Mouse (Mus musculus) heart, adult 2 months (tissue): ENCODE results near the gene Cnot10. TPM values are rescaled to one million over a fixed set of nuclear protein-coding genes. Genes with fewer than 3 reads are reported as not detected.
"Not testable (repeated sequence)": the region's sequence is repeated elsewhere in the genome, so short reads cannot be mapped to it uniquely, and the experiment has no call there.

Experiments used
- DNase-seq, 2 experiments: peaks; one replicate each; pipeline ENCODE4 v3.0.0; 2021
- H3K27ac ChIP-seq: fragments of 200-600 bp; 2 replicates; pipeline ENCODE4 v1.8.1; 2022
- H3K27me3 ChIP-seq: fragments of 200-500 bp; 2 replicates; pipeline ENCODE4 v1.6.1; 2012; ENCODE audit warnings: mild to moderate bottlenecking, low read length, inconsistent platforms, mixed read lengths; ENCODE audit not compliant: control insufficient read depth, insufficient read depth
- H3K36me3 ChIP-seq: fragments of 200-500 bp; 2 replicates; pipeline ENCODE4 v1.6.1; 2012; ENCODE audit warnings: low read length, inconsistent platforms; ENCODE audit not compliant: control insufficient read depth, insufficient read depth
- H3K4me1 ChIP-seq: fragments of 200-500 bp; 2 replicates; pipeline ENCODE4 v1.6.1; 2011; ENCODE audit warnings: low read length; ENCODE audit not compliant: control insufficient read depth, insufficient read depth
- H3K4me3 ChIP-seq: fragments of 200-600 bp; 2 replicates; pipeline ENCODE4 v1.8.1; 2022
- H3K79me2 ChIP-seq: fragments of 200-500 bp; replicated peaks from 2 replicates; pipeline ENCODE4 v1.6.1; 2012; ENCODE audit warnings: mild to moderate bottlenecking, inconsistent platforms, low read length, moderate library complexity, mixed read lengths; ENCODE audit not compliant: control insufficient read depth, insufficient read depth
- H3K9ac ChIP-seq: fragments of 200-500 bp; 2 replicates; pipeline ENCODE4 v1.6.1; 2012; ENCODE audit warnings: low read depth, mild to moderate bottlenecking, control low read depth, inconsistent platforms, low read length, mixed read lengths
- CTCF ChIP-seq: fragments of 200-600 bp; IDR thresholded peaks from 2 replicates; pipeline ENCODE4 v1.8.1; 2022; ENCODE audit warnings: antibody characterized with exemption, mild to moderate bottlenecking, moderate library complexity
- EP300 ChIP-seq: fragments of 200-500 bp; IDR thresholded peaks from 2 replicates; pipeline ENCODE4 v1.6.1; 2011; ENCODE audit warnings: low read depth, low read length, control low read depth; ENCODE audit not compliant: insufficient read depth
- POLR2A ChIP-seq: fragments of 200-500 bp; IDR thresholded peaks from 2 replicates; pipeline ENCODE4 v1.6.1; 2011; ENCODE audit warnings: mild to moderate bottlenecking, low read depth, low read length, control low read depth; ENCODE audit not compliant: insufficient read depth
- WGBS: fragments of 180-500 bp; shearing (Covaris S2); methylation state at CpG from one replicate; pipeline ENCODE4 v1.1.7; 2018; 5-methylcytosine and 5-hydroxymethylcytosine counted together
- intact Hi-C: fragments of 180-260 bp; cut with DNase I; formaldehyde crosslinking; loops from one replicate; pipeline ENCODE4 v1.15.1; 2025
- polyA plus RNA-seq: library from polyadenylated mRNA; depleted of rRNA; stranded (reverse); fragments of >200 nt; gene quantifications from 2 replicates; pipeline ENCODE4 v1.2.3, GENCODE M21; 2012
- total RNA-seq, 2 experiments: library from RNA; stranded (reverse); gene quantifications; 2 replicates each; pipeline ENCODE4 v1.2.3; 2021

The Cnot10 gene
- total and polyA plus RNA-seq, 3 experiments = 16.8 to 23.5 (median 22.5) TPM

GRCm38 (mm10) chr9:114648472-114648871 lies 8.5 kb upstream of the Cnot10 start:
- H3K36me3 ChIP-seq, H3K4me3 ChIP-seq, H3K27me3 ChIP-seq, H3K4me1 ChIP-seq, H3K79me2 ChIP-seq, DNase-seq, H3K27ac ChIP-seq, H3K9ac ChIP-seq: not testable (repeated sequence)
- WGBS = 33% methylated on average over 9 of the region's 9 CpGs
- peak; percentile 74 for TF ChIP-seq CTCF
- intact Hi-C loops = loop anchor here (1.0 kb wide), 1 partner anchor 79 kb away; no protein-coding TSS in a partner anchor

DNA sequence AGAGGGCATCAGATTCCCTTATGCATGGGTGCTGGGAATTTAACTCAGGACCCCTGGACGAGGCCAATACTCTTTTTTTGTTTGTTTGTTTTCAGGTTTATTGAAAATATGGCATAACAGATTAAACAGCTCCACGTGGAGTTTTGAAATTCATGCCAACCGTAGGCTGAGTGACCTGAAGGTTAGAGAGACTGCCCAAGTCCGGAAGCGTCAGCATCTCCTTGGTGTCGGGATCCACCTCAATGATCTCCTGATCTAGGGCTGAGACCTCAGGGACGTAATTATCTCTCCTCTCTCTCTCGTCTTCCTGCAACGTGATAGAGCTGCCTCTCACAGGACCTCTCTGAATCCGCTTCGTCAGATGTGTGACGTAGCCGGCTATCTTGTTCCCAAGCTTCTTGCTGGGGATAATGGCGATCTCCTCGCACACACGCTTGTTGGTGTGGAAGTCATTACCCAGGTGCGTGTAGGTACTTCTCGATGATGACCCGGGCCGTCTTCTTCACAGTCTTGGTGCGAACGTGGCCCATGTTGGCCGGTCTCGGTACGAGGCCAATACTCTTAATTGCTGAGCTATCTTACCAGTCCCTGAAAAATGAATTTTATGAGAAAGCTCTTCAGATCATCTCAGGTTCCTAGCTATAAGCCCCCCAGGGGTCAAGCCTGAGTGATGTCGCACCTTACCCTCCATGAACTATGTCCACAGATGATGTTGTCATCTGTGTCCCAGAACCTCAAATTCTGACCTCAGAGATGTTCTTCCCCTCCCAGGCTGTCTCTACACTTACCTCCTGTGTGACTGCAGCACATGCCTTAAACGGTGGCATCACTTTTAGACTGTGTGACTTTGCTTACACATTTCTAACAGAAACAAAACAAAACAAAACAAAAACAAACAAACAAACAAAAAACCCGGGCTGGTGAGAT lies 7.8 kb upstream of the Cnot10 start:
- H3K79me2 ChIP-seq = no peaks in the 10 kb centered on the region
- no peaks in the 10 kb centered on the region for H3K4me1 ChIP-seq
- TF ChIP-seq POLR2A (no peak), EP300 (no peak), CTCF (no peak)
- WGBS = 76% methylated on average over 28 of the region's 28 CpGs
- DNase-seq = no peak
- no peak overlapping the region for H3K4me3 ChIP-seq
- H3K36me3 ChIP-seq = no peaks in the 10 kb centered on the region
- no peak overlapping the region for H3K27ac ChIP-seq
- no peak overlapping the region for H3K9ac ChIP-seq
- intact Hi-C loops = loop anchor here (1.0 kb wide), 1 partner anchor 80 kb away; no protein-coding TSS in a partner anchor
- no peaks in the 10 kb centered on the region for H3K27me3 ChIP-seq

- TF ChIP-seq CTCF (peak; percentile 38), POLR2A (no peak), EP300 (no peak)
- WGBS = 69% methylated on average over 12 of the region's 12 CpGs
- intact Hi-C loops = no loop called here
Measured at GRCm38 (mm10) chr9:114646556-114647505, 6.8 kb upstream of the Cnot10 start.

DNA sequence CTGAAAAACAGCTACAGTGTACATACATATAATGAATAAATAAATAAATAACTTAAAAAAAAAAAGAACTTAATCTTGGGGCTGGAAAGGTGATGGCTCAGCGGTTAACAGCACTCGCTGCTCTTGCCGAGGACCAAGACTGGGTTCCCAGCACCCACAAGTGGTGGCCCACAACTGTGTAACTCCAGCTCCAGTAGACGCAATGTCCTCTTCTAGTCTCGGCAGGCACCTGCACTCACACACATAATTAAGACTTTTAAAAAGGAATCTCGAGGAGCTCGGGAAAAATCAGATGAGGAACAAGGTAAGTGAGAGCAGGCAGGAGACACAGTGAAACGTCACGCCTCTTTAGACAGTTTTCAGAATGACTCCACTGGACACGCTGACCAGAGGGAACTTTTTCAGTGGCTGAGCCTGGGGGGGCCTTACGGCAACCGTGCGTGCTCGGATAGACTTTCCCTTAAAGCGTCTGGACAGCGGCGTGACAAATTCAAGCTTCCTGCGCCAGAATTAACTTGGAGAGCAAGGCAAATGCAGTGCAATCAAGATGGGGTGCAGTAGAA lies 717 bp downstream of the Cnot10 start:
- no peak for DNase-seq
- peak overlapping the region; percentile 84 for H3K27ac ChIP-seq
- WGBS = 8% methylated on average over 18 of the region's 18 CpGs
- H3K9ac ChIP-seq = peak overlapping the region; percentile 89
- intact Hi-C loops = no loop called here
- H3K4me1 ChIP-seq = peaks cover 3% of the 10 kb centered on the region
- peak overlapping the region; percentile 88 for H3K4me3 ChIP-seq
- no peaks in the 10 kb centered on the region for H3K27me3 ChIP-seq
- H3K36me3 ChIP-seq = peaks cover 3% of the 10 kb centered on the region
- H3K79me2 ChIP-seq = peaks cover 9% of the 10 kb centered on the region
- TF ChIP-seq CTCF (no peak), POLR2A (no peak), EP300 (no peak)

More at GRCm38 (mm10) chr9:114646556-114647505, 6.8 kb upstream of the Cnot10 start:
- Histone ChIP-seq H3K27ac (no peak overlapping the region), H3K4me3 (no peak overlapping the region), H3K36me3 (no peaks in the 10 kb centered on the region), H3K79me2 (no peaks in the 10 kb centered on the region), H3K9ac (no peak overlapping the region), H3K27me3 (no peaks in the 10 kb centered on the region), H3K4me1 (no peaks in the 10 kb centered on the region)
- DNase-seq = no peak

DNA sequence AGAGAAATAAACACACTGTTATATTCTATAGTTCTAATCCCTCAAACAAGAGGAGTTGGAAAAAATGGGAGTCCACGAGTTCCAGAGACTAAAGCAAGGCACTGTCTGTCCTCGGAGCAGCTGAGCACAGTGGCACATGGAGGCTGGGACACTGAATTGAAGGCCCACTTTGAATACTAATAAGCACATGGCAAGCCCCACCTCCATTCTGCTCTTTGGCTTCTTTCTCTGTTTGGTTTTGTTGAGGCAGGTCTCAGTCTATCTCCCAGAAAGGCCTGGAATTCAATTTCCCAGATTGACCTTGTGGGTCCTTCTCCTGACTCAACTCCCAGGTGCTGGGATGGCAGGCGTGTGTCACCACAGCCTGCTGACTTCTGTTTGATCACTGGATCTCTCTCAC lies 3.2 kb downstream of the Cnot10 start:
- DNase-seq = no peak
- no peaks in the 10 kb centered on the region for H3K27me3 ChIP-seq
- peaks cover 9% of the 10 kb centered on the region for H3K79me2 ChIP-seq
- peaks cover 6% of the 10 kb centered on the region for H3K36me3 ChIP-seq
- H3K9ac ChIP-seq = no peak overlapping the region
- TF ChIP-seq EP300 (no peak), POLR2A (no peak), CTCF (no peak)
- intact Hi-C loops = no loop called here
- no peak overlapping the region for H3K27ac ChIP-seq
- WGBS = 90% methylated on average over 3 of the region's 3 CpGs
- peaks cover 3% of the 10 kb centered on the region for H3K4me1 ChIP-seq
- no peak overlapping the region for H3K4me3 ChIP-seq
